Mouse (Mus musculus) ovary, postnatal 10 days (tissue): Measurements from ENCODE around the gene Nudt17.
"Not testable (repeated sequence)": the region's sequence is repeated elsewhere in the genome, so short reads cannot be mapped to it uniquely, and the experiment has no call there.

Source experiments
- DNase-seq: peaks from one replicate; pipeline ENCODE4 v3.0.0; 2022; ENCODE audit warnings: low spot score

The Nudt17 gene

GRCm38 (mm10) chr3:96669727-96670468 is 38.5 kb downstream of the Nudt17 start, which contains the start of gene Ankrd35:
TSS of gene Ankrd35 (plus strand) at chr3:96670131.
- DNase-seq = peak; percentile 39

- DNase-seq = no peak
Observed at GRCm38 (mm10) chr3:96668424-96669067, 39.8 kb downstream of the Nudt17 start.

- no peak for DNase-seq
Observed at GRCm38 (mm10) chr3:96667316-96667715, 41.0 kb downstream of the Nudt17 start.

- no peak for DNase-seq
Observed at GRCm38 (mm10) chr3:96666916-96667315, 41.4 kb downstream of the Nudt17 start.

- not testable (repeated sequence) for DNase-seq
Observed at GRCm38 (mm10) chr3:96665732-96666363, 42.5 kb downstream of the Nudt17 start.

GRCm38 (mm10) chr3:96663432-96664239 is 44.7 kb downstream of the Nudt17 start:
- peak; percentile 74 for DNase-seq

GRCm38 (mm10) chr3:96662731-96663316 is 45.5 kb downstream of the Nudt17 start:
- DNase-seq = no peak

- DNase-seq = no peak
Observed at GRCm38 (mm10) chr3:96660901-96661300, 47.5 kb downstream of the Nudt17 start.
